In the genomic region with DNA sequence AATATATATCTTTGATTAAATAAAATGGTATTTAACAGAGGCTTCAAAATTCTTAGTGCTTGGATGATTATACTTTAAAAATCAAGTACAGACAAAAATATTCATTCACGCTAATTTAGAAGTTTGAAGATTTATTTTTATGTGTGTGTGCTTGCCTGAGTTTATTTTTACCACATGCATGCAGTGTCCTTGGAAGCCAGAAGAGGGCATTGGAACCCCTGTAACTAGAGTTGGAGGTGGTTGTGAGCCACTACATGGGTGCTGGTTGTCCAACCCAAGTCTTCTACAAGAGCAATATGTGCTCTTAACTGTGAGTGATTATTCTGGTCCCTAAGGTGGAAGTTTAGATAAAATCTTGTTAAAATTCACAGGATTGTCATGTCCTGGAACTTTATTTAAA, we compare ENCODE assay signal across 13 mouse cellular contexts.
"Had no signal": no experiment of that assay in that cellular context is flagged by ENCODE, and none has a peak within 500 bp of the region (broad histone marks: within the 10 kb centered on the region; RNA-seq: fewer than 3 reads in every experiment).

No protein-coding gene starts in this region.

- DNase-seq: kidney, adult 8-10 months; kidney, postnatal 36 days; liver; lung, embryonic 14.5 days; lung, postnatal 14 days; thymus, adult 2 months; thymus, postnatal 25 days had no signal

- H3K4me2 ChIP-seq: limb, embryonic 12.5 days; lung, embryonic 14.5 days; midbrain, embryonic 13.5 days; neural tube, embryonic 12.5 days had no signal

- ATAC-seq: midbrain, embryonic 13.5 days had no signal

- H3K4me1 ChIP-seq: limb, embryonic 12.5 days; megakaryocyte, embryonic 14.5 days; midbrain, embryonic 13.5 days; neural tube, embryonic 12.5 days had no signal

- H3K27ac ChIP-seq: limb, embryonic 12.5 days; liver, embryonic 14.5 days; macrophage; midbrain, embryonic 13.5 days; neural tube, embryonic 12.5 days had no signal

- H3K9ac ChIP-seq: limb, embryonic 12.5 days; liver, embryonic 14.5 days; lung, embryonic 14.5 days; midbrain, embryonic 13.5 days; neural tube, embryonic 12.5 days had no signal

- H3K36me3 ChIP-seq: limb, embryonic 12.5 days; midbrain, embryonic 13.5 days; neural tube, embryonic 12.5 days had no signal

- H3K27me3 ChIP-seq: limb, embryonic 12.5 days; megakaryocyte, embryonic 14.5 days; midbrain, embryonic 13.5 days; neural tube, embryonic 12.5 days had no signal

- H3K4me3 ChIP-seq: limb, embryonic 12.5 days; megakaryocyte, embryonic 14.5 days; midbrain, embryonic 13.5 days; neural tube, embryonic 12.5 days had no signal

- H3K9me3 ChIP-seq: limb, embryonic 12.5 days; megakaryocyte, embryonic 14.5 days; midbrain, embryonic 13.5 days; neural tube, embryonic 12.5 days had no signal
